Mouse (Mus musculus): Measurements from ENCODE around the gene Mfsd1.

- peak; percentile 60; the same call in 1 of the 2 replicates for TF ChIP-seq CTCF (IDR thresholded peaks at IDR 0.05; ENCODE audit: borderline replicate concordance, insufficient read depth, low read depth, low read length)
- no peak for TF ChIP-seq POLR2A (IDR thresholded peaks at IDR 0.05; ENCODE audit: borderline replicate concordance, insufficient read depth, low read length)
Observed at GRCm38 (mm10) chr3:67572918-67573317, 9.6 kb upstream of the Mfsd1 start.

Data from cerebellum, adult 2 months (tissue).